Mouse (Mus musculus) MEL (cell line): ENCODE results near the gene Tbc1d23.

Source experiments
- BHLHE40 ChIP-seq: IDR thresholded peaks from 2 replicates; pipeline ENCODE4 v1.6.1; 2012; ENCODE audit warnings: low read depth, mild to moderate bottlenecking, inconsistent platforms, low read length, improper control_type of control experiment, borderline replicate concordance
- CTCF ChIP-seq, 3 experiments: IDR thresholded peaks in 2 of 3; conservative IDR thresholded peaks in 1 of 3; 2 replicates each; pipeline ENCODE4 v1.5.1; 2011 to 2012; ENCODE audit warnings: low read length in 3 of 3, low read depth in 2 of 3, mild to moderate bottlenecking in 2 of 3, improper control_type of control experiment in 1 of 3, inconsistent platforms in 1 of 3, mixed read lengths in 1 of 3, moderate library complexity in 1 of 3; ENCODE audit not compliant: control insufficient read depth in 1 of 3, insufficient read depth in 1 of 3, poor library complexity in 1 of 3, severe bottlenecking in 1 of 3
- GATA1 ChIP-seq: IDR thresholded peaks from 2 replicates; pipeline ENCODE4 v1.6.1; 2011; ENCODE audit warnings: low read depth, low read length, improper control_type of control experiment
- MYC ChIP-seq: IDR thresholded peaks from 2 replicates; pipeline ENCODE4 v1.6.1; 2011; ENCODE audit warnings: low read depth, mild to moderate bottlenecking, low read length, improper control_type of control experiment, moderate library complexity
- POLR2A ChIP-seq, 2 experiments: IDR thresholded peaks; 2 replicates each; pipeline ENCODE4 v1.6.1; 2011 to 2012; ENCODE audit warnings: low read length in 2 of 2, mild to moderate bottlenecking in 2 of 2, control low read depth in 1 of 2, improper control_type of control experiment in 1 of 2, low read depth in 1 of 2, moderate library complexity in 1 of 2; ENCODE audit not compliant: control insufficient read depth in 1 of 2, insufficient read depth in 1 of 2, poor library complexity in 1 of 2
- POLR2AphosphoS5 ChIP-seq: IDR thresholded peaks from 2 replicates; pipeline ENCODE4 v1.6.1; 2012; ENCODE audit warnings: low read depth, borderline replicate concordance, mild to moderate bottlenecking, inconsistent platforms, low read length, moderate library complexity, mixed read lengths
- TAL1 ChIP-seq: IDR thresholded peaks from 2 replicates; pipeline ENCODE4 v1.6.1; 2012; ENCODE audit warnings: mild to moderate bottlenecking, inconsistent platforms, low read length, moderate library complexity, mixed read lengths
- TBP ChIP-seq: IDR thresholded peaks from 2 replicates; pipeline ENCODE4 v1.8.0; 2011; ENCODE audit warnings: low read depth, low read length, improper control_type of control experiment
- UBTF ChIP-seq: IDR thresholded peaks from 2 replicates; pipeline ENCODE4 v1.6.1; 2012; ENCODE audit warnings: low read depth, mild to moderate bottlenecking, inconsistent platforms, low read length, improper control_type of control experiment, moderate library complexity, borderline replicate concordance; ENCODE audit not compliant: insufficient read depth
- ZNF384 ChIP-seq: IDR thresholded peaks from 2 replicates; pipeline ENCODE4 v1.6.1; 2012; ENCODE audit warnings: low read depth, mild to moderate bottlenecking, inconsistent platforms, low read length, improper control_type of control experiment

DNA sequence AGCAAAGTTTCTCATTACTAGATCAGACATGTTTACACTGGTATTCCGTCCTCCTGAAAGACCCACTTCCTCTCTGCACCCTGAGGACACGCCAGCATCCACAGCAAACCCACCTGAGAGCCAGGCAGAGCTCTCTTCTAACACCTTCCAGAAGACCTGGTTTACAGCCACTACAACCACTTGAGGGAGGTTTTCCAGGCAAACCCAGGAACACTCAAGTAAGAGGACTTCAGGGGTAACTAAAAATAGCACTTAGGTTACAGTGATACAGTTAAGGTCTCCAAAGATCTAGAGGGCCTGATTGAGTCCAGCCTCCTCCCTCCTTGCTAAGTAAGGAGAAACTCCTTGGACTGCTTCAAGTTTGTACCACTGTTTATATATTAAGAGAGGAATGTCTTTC is 23.0 kb downstream of the Tbc1d23 start:
- no peak for TF ChIP-seq GATA1
- TF ChIP-seq POLR2A (IDR thresholded peaks at IDR 0.05; ENCODE audit: control insufficient read depth in 1 of 2, insufficient read depth in 1 of 2, low read depth in 1 of 2, low read length in 2 of 2, poor library complexity in 1 of 2), result no peak
- no peak for TF ChIP-seq UBTF
- no peak for TF ChIP-seq TBP
- no peak for TF ChIP-seq ZNF384
- TF ChIP-seq CTCF (IDR thresholded peaks at IDR 0.05 in 2 of 3, conservative IDR thresholded peaks at IDR 0.05 in 1 of 3; ENCODE audit: control insufficient read depth in 1 of 3, insufficient read depth in 1 of 3, low read depth in 2 of 3, low read length in 3 of 3, poor library complexity in 1 of 3, severe bottlenecking in 1 of 3), result no peak
- no peak for TF ChIP-seq POLR2AphosphoS5
- no peak for TF ChIP-seq TAL1
- no peak for TF ChIP-seq BHLHE40
- TF ChIP-seq MYC, result no peak
